Mouse (Mus musculus) lung, postnatal 4 days (tissue): ENCODE measurements around the gene Dcun1d4.

Experiments used
- DNase-seq, 2 experiments: peaks; one replicate each; pipeline ENCODE4 v3.0.0; 2021

Gene Dcun1d4

DNA sequence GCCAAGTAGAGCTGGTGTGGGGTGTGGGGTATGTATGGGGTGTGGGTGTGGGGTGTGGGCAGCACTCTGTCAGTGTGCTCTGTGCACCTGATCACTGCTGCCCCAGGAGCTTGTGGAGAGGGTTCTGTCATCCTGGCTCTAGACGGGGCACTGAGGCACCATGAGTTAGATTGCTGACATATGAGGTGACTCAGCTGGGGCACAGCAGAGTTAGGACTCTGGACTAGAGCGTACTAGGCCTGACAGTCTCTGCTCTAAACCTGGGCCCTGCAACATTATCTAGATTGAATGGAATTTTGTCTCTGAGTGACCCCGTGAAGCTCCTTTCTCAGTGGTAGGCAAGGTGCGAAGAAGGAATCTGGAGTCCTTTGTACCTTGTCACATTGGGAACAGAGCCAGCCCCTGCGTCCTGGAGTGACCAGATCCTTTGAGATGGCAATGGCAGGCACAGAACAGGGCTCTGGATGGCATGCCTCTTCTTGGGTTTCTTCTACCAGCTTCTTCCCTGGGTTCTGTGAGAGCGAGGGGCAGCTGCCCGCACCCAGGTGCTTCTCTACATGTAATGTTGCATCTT is 20.2 kb downstream of the Dcun1d4 start:
- no peak for DNase-seq

DNA sequence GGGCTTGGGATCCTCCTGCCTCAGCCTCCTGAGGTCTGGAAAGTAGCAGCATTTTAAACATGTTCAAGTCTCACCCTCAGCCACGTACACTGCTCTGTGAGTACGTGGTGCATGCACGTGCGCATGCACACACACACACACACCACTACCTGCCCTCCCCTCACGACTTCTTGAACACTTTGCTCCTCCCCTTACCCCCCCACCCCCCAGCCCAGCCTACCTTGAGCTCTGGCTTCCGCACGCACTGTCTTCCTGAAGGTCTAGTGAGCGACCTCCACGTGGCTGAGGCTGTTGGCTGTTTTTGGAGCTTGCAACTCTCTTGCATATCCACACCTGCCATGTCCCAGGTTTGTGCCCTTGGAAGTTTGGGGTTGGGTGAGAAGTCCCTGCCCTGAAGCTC is 21.6 kb downstream of the Dcun1d4 start:
- no peak for DNase-seq

DNA sequence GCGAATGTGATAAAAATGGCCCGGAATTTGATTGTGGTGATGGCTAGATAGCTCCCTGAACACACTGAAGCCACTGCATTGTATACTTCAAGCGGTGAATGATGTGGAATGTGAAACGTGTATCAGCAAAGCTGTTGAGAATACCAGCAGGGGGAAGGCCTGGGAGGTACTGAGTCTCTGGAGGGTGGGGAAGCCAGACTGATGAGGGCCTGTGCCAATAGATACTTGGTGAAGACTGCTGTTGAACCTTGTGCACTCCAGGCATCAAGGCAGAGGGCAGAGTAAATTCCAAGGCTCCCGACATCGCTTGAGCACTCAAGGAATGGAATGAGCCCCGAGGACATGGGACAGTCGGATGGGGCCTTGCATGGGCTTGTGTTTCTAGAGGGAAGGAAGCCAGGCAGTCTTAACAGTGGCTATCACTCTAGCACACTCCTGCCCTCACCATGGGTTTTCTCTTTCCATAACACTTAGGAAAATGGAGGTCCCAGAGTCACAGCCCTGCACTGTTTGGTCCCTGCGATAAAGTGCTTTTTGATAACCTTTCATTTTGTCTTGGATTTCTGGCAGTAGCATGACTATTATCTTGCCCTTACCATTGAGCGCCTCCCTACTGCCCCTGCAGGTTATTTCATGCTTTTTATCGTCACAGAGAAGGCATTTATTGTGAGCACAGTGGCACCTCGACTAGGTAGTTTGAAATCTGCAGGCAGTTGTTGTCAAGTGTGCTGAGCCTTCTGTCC is 22.4 kb downstream of the Dcun1d4 start:
- DNase-seq, result no peak

DNA sequence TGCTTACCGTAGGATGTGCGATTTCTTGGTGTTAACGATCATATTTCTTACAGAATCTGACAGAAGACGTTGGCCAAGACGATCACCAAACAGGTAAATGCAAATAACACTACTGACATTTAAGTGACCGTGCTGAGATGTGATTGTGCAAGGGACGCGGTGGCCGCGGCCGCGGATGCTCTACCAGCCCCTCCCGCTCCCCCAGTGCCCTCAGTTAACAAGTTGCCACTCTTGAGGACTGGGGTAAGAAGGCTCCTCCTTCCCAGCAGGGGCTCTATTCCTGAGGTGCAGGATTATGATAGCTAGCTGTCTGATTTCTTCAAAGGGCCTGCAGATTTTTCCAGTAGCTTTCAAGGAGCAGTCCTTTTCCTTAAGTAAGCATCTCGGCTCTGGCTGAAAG is 30.3 kb downstream of the Dcun1d4 start:
- DNase-seq, result no peak

DNA sequence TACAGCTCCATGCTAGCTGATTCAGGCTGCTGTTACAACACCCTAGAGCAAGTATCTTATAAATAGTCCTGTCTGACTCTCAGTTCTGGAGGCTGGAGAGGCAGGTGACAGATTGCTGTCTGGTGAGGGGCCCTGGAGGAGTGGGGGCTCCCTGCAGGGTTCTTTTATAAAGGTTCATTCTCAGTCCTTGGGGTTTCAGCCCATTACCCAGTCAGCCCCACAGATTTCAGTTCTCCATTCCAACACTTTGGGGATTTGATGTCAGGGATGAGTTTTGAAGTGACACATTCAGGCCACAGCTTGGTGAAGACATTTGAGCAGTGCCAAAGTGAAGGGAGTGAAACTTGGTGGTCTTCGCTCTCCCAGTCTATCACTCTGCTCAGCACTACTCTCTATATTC is 31.4 kb downstream of the Dcun1d4 start:
- DNase-seq, result no peak

DNA sequence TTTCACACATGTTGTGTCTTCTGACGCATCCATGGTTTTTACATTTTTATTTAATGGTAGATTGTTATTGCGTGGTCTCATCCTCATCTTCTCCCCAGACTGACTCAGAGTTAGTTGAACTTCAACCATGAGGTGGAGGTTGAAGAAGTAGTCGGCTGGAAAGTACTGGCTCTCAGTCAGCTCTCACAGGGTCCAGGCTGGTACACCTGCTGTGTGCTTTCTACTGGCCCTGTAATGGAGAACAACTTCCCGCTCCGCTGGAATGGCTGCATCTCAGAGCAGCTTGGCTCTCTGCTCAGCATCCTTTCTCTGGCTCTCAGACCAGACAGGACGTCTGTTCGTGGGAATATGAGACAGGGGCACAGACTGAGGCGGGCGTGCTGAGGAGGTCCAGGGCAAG is 31.9 kb downstream of the Dcun1d4 start:
- DNase-seq, result no peak

DNA sequence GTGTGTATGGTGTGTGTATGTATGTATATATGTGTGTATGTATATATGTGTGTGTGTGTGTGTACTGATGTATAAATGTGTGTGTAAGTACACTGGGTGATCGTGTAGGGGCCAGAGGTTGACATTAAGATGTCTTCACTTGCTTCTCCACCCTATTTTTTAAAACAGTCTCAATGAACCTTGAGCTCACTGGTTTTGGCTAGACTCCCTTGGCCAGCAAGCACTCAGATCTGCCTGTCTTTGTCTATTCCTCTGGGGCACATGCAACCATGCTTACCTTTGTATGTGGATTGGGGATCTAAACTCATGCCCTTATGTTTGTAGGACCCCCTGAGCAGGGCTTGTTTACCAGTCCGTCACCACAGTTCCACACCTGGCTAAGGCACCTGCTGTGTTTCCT is 33.4 kb downstream of the Dcun1d4 start:
- no peak for DNase-seq

DNA sequence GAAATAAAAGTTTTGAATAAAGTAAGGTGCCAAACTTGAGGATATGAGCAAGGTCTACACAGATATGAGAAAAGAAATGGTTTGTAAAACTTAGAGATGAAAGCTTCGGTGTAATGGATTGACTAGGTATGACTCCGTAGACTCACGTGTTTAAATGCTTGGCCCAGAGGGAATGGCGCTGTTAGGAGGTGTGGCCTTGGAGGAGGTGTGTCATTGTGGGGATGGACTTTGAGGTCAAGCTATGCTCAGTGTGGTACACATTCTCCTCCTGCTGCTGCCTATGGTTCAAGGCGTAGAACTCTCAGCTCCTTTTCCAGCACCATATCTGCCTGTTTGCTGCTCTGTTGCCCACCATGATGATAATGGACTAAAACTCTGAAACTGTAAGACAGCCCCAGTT is 36.5 kb downstream of the Dcun1d4 start:
- no peak for DNase-seq

DNA sequence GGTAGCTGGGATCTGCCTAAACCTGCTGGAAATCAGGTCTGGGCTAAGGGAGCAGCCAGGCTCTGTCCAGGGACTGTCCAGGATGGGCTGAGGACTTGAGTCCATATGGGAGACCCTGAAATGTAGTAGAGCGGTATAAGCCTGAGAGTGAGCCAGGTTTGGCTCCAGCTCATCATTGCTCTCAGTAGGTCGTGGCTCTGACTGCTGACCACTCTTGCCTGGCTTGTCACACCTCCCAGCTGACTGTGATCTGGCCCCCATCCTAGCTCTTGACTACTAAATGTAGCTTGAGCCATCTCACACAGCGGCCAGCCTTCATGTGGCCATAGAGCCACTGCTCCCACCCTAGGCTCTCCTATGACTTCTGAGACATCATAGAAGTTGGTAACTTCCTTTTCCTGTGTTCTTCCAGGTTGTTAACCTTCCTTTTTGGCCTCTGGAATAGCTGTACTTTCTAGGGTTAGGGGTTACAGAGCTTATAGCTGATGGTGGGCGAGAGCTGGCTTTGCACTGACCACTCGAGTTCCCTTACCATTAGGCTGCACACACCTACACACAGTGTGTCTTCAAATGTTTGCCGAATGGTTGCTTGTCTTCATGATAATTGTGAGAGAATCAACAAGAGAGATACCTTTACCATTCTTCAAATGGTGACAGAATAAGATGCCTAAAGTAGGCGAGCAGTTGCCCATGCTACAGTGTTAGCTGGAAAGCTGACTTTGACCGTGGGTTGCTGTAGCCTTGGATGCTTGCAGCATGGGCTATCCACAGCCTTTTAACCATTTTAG is 37.8 kb downstream of the Dcun1d4 start:
- no peak for DNase-seq

DNA sequence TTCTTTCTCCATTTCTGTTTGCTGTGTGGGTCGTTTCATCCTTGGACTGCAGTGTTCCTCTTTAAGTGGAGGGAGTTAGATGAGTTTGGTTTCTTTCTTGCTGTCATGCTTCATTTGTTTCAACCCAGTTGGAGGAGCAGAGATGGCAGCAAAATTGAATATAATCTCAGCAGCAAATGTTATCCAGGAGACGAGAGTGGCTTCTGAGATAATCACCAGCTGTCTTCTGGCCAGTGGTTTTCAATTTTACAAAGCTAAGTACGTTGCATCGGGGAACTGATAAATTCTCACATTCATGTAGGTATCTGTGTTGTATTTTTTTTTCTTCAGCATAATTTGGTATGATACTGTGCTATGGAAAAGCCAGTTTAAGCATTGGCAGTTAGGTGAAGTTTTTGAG is 40.0 kb downstream of the Dcun1d4 start:
- no peak for DNase-seq

DNA sequence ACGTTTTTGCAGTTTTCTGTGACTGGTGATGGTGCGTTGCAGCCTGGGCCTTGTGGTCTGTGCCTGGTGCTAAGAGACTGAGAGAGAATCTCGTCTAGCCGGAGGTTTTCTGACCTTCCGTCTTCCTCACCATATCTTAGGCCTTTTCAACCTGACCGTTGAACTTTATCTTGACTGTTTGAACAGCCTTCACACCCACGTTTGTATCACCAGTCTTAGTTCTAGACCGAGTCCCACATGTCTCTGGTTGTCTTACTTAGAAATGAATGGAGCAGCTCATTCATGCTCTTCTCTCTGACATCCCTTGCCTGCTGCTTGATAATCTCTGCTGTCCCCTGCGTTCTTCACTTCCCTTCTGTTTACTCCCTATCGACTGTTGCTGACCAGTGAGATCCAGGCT is 42.4 kb downstream of the Dcun1d4 start:
- DNase-seq, result no peak

DNA sequence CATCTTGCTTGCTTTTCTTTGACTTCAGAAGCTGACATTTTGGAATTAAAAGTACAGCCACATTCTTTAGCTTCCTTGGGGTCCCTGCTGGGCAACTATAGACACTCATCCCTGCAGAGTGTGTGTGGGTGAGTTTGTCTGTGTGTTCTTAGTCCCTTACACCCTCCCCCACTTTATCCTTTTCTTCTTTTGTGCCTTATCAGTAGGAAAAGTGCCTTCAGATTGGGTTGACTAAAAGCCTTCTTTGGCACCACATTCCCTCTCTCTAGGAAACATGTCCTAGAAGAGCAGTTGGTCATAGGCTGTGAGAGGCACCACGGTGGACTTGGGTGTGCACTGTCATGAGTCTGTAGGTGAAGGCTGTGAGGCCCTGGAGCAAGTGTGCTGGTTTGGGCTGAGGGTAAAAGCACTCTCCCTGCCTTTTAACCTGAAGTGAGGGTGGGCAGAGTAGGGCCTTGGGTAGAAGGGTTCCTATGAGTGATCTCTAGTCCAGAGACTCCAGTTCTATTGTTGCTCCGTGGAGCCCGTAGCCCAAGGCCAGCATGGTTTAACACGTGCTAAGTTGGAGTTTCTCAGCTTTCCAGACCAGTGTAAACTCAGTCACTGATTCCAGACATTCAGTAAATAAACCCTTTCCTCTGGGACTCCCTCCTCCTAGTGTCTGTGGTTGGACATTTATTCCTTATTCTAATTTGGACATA is 43.6 kb downstream of the Dcun1d4 start:
- no peak for DNase-seq

DNA sequence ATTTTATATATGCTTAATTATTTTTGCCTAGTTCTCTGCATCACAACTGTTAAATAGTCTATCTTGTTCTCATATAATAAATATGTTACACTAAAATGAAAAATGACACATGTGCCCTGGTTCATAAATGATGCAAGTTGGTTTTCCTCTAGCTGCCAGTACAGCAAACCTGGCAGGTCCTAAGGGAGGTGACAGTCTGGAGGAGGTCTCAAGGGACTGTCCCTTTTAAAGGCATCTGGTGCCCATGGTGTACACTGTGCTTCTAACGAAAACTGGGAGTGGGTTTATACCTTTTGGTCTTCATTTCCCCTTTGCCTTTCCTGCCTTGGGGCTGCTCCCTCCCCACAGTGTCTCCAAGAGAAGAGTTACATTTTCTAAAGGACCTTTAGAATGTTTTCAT is 51.4 kb downstream of the Dcun1d4 start:
- DNase-seq, result no peak

DNA sequence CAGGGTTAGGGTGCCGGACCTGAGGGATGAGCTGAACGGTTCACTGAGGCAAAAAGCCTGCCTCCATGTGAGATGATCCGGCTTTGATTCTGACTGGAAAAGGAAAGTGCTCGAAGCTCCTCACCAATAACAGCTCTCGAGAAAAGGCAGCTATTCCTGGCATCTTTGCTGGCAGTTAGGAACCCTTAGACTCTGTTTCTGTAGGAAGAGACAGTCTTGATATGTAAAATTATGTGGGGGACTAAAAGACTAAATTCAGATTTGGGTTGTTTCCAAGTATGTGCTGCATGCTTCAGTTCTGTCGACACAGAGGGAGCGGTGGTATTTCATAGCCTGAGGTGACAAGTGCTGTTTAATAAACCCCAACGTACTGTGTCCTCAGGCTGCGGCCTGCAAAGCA is 52.1 kb downstream of the Dcun1d4 start:
- DNase-seq, result no peak

DNA sequence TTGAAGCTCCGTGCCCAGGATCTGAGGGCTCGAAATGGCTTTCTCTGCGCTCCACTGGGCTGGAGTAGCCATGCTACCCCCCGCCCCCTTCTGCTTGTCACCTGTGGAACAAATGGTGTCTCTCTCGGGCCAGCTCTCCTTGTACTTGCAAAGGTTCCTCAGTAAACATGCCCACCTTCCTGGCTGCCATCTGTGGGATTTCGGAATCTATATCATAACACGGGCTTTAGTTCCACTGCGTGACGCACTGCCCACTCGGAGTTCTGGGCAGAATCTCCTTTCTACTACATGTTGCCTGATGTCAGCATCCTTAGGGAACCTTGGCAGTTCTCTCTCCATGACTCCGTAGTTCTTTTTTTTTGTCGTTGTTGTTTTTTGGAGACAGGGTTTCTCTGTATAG is 56.9 kb downstream of the Dcun1d4 start:
- DNase-seq, result no peak

DNA sequence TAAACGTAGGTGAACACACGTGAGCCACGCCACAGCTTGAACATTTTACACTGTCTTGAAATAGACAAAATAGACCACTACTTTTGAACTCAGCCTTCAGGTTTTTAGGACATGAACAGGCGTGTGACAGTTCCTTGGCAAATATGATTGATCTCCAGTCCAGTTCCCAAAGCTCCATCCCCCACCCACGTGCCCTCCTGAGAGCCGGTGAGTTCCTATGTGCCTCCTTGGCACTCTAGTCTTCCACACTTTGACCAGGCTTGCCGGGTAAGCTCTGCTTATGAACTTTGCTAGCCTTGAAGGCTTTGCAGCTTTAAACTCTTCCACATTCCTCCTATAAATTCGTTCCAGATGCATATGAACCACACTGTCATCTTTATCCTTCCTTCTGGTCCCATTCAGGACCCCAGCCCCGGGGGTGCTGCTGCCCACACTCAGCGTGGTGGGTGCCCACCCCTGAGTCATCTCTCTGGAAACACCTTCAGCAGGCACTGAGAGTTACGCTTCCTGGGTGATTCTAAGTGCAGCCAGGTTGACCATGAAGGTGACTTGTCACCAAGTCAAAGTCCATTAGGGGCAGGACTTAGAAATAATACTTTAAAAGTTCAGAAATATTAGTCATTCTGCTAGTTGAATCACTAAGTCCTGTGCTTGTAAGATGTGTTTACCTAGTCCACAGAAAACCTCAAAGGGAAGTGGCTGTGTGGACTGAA is 57.9 kb downstream of the Dcun1d4 start:
- DNase-seq, result no peak

DNA sequence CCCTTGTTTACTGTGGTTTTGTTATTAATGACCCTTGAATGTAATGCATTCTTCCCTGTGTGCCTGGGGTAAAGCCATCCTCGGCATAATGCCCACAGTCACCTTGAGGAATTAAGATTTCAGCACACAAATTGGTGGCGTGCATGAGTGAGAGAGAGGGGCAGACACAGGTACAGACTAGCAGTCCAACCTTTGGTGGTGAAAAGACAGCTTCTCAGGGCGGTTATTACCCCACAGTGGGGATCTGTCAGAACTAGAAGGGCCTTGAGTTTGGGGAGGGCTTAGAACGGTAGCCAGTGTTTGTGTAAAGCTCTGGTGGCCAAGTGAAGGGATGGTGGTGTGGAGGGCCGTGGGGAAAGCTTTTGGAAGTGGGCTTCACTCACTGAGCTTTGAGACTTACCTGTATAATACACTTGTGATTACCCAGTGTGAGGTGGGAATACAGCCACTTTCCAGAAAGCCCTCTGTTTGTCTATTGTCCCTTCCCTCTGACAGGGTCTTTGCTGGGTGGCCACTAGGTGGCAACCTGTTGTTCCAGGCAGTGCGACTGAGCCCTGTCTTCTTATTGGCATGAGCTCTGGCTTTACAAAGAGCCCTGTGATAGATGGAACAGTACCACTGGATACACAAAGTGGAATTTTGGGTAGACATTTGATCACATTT is 59.2 kb downstream of the Dcun1d4 start:
- peak; percentile 55 to 61 for DNase-seq

DNA sequence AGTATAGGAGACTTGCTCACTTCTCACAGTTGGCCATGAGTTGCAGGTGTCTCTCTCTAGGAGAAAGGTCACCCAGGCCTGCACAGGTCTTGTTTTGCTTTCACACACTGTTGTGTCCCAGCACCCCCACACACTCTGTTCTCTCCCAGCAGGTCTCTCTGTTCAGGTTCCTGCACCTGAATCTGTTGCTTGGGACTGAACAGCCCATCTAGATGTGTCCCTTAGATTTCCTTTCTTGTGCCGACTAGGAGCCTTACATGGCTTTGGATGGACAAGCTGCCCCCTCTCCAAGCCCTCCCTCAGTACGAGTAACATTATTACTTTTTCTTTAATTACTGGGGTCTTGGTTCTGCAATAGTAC is 59.7 kb downstream of the Dcun1d4 start:
- DNase-seq, result no peak

DNA sequence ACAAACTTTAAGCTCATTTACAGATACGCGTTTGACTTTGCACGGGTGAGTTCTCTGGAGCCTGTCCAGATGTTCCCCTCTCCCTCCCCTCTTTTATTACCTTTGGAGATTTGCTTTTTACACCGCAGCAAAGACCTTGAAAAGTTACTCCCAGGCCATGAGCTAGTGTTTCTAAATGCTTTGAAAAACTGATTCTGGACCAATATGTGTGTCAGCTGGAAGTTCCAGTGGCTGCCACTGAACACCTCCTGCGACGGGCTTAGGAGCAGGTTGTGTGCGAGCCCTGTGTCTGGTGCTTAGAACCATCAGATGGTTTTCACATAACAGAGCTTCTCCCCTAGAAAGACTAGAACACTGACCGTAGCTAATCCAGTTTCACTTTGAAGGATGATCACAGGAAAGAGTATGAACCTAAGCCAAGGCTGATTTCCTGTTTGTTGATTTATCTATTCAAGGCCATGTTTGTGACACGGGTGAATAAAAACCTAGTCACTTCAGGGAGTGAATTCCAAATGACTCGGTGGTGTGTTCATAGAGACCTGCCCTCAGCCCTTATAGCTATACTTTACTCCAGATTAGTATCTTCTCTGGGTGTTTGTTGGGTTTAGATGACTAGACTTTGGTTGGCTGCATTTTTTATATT is 63.4 kb downstream of the Dcun1d4 start:
- no peak for DNase-seq

DNA sequence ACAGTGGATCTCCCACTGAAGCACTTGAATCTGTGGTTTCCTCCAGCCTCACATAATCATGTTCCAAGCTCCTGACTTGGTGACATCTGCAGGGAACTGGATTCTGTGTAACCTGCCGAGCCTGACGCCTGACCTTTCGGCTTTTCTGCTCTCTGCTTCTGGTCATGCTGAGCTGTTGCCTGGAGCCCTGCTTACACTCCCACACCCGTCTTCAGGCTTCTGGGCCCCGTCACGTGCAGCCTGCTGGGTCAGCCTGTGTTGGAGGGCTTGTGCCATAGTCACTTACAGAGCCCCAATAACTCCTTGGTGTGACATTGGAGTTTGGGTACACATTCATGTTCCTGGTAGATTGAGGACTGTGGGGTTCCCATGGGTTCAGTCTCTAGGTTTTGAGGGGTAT is 64.8 kb downstream of the Dcun1d4 start:
- no peak for DNase-seq

DNA sequence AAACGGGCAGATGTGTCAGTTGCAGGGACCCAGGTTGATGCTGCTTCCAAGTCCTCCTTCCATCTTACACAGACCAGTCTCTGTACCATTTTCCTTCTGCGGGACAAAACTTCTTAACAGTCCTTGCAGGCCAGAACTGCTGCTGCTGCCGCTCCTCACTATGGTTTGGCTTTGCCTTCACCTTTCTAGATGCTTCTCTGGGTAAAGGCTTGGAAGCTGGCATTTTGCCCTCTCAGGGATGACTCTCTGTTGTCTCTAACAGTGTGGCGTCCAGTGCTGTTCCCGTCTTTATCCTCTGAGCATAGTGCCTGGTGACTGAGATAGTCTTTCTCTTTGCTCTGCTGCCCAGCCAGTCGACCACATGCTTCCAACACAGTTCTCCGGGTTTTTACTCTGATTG is 66.5 kb downstream of the Dcun1d4 start:
- DNase-seq, result no peak

DNA sequence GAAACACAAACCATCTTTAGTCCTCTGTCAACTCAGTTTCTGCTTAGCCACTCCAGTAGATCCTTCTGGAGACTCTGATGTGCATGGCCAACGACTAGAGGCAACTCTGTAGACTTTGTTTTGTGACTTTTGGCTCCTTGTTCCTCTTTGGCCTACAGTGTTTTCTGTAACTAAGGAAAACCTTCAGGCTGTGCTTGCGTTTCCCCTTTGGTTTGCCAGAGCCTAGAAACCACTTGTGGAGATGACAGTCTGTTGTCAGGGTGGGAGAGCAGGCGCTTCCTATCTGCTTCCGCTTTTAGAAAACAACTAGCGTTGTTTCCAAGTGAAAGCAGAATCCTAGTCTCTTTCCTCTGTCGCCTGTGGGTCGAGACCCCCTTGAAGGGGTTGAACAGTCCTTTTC is 67.4 kb downstream of the Dcun1d4 start:
- DNase-seq, result no peak
